Mouse (Mus musculus) Patski (cell line): ENCODE measurements around the gene Myh11. TPM values are rescaled to one million over a fixed set of nuclear protein-coding genes. Genes with fewer than 3 reads are reported as not detected.

Experiments used
- ATAC-seq: fragments of 100-300 bp; one replicate; pipeline ENCODE4 v1.8.0; 2021
- CTCF ChIA-PET: fragments of 350-600 bp; sonication (Branson Sonifier 250); formaldehyde crosslinking; loops from one replicate; lab custom pipeline; 2022; ENCODE audit warnings: inconsistent platforms; lab: Charles Lee
- POLR2A ChIA-PET: fragments of 350-600 bp; sonication (Branson Sonifier 250); formaldehyde crosslinking; loops from one replicate; lab custom pipeline; 2022; ENCODE audit warnings: antibody characterized with exemption, inconsistent platforms; lab: Charles Lee
- DNase-seq: peaks from one replicate; pipeline ENCODE4 v3.0.0-alpha.2; 2011; ENCODE audit warnings: low read depth, low spot score
- H3K27me3 ChIP-seq: fragments of 371-371 bp; one replicate; pipeline ENCODE4 v1.5.1; 2021
- CTCF ChIP-seq: fragments of 100-300 bp; IDR thresholded peaks from one replicate; pipeline ENCODE4 v1.5.1; 2021
- in situ Hi-C: fragments of 300-500 bp; cut with MboI; formaldehyde crosslinking; loops from 3 replicates; pipeline ENCODE4 v1.11.1; 2018; ENCODE audit warnings: low pct_unique_long_range_greater_than_20kb, mixed read lengths
- polyA plus RNA-seq: library from polyadenylated mRNA; unstranded; gene quantifications from one replicate; pipeline ENCODE4 v1.2.3, GENCODE M21; 2021

Gene Myh11
- polyA plus RNA-seq, result 0.04 TPM

DNA sequence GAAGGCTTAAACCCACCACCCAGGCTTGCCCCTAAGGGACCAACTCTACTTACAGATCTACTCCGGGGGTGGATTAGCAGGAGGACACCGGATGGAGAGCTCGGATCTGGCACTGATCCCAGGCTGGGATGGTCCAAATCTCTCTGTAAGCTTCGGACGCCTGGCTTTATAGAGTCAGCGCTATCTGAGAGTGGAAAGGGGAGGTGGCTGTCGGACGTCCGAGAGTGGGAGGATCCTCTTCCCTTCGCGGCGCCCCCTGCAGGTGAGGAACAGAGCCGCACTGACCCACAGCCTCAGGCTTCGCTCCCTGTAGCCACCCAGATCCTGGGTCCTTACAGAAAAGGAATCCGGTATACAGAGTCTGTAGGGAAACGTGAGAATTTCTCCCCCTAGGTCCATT, at the start of gene Myh11:
TSS of gene Myh11 (minus strand) at position 150 of the 400 bp plus-strand sequence.
- ChIA-PET POLR2A (no interaction called here), CTCF (no interaction called here)
- ATAC-seq, result no peak
- peak; percentile 50 for TF ChIP-seq CTCF
- DNase-seq, result no peak
- in situ Hi-C loops, result no loop called here
- no peaks in the 10 kb centered on the region for H3K27me3 ChIP-seq

DNA sequence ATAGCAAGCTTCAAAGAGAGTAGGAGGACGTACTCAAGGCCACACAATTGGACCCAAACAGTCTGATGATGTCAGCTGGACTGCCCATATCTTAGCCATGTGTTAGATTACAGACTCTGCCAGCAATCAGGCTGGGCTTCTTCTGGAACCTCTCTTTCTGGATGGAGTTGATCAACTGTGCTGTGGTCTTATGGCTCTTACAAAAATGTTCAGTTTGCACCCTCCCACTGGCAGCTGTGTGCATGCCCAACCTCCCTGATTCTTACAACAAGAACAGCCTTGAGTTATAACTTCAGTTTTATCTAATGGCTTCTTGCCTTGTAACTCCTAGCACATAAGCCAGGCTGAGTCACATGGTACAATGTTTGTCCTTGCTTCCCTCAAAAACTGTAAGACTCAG, 37.0 kb upstream of the Myh11 start:
- POLR2A ChIA-PET, result no interaction called here
- H3K27me3 ChIP-seq, result no peaks in the 10 kb centered on the region
- CTCF ChIA-PET, result no interaction called here
- DNase-seq (no peak), ATAC-seq (no peak)
- in situ Hi-C loops, result no loop called here
- TF ChIP-seq CTCF, result no peak

DNA sequence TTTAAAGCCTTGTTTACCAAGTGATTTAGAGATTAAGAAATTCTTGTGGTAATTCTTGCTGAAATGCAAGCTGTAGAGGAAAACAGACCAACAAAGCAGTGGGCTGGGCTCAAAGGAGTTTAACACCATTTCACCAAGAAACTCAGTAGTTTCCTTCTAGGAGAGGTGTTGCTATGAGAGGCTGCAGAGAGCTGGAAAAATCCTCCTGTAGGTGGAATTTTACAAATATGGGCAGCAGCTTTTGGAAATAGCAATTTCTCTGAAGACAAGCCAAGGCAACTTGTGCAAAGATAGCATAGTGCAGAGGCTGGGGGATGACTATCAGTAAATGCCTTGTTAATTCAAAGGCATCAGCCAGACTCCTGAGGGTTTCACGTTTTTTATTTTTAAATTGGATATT, 29.3 kb upstream of the Myh11 start:
- ATAC-seq (no peak), DNase-seq (no peak)
- no peaks in the 10 kb centered on the region for H3K27me3 ChIP-seq
- POLR2A ChIA-PET, result no interaction called here
- in situ Hi-C loops, result no loop called here
- CTCF ChIA-PET, result no interaction called here
- TF ChIP-seq CTCF, result no peak

DNA sequence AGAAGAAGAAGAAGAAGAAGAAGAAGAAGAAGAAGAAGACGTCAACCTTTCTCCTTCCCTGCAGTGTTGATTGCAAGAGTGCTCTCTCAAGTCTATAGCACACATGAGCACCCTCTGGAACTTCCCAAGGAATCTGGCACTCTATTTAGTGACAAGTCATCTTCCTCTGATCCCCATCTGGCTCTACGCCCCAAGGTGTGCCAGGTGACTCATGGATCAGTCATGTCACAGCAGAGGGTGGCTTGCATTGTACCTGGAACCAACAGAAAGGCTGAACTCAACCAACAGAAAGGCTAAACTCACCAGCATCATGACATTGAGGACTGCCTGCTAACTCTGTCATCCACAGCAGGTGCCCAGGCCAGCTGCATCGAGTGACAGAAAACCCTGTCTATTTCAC, 28.5 kb upstream of the Myh11 start:
- ATAC-seq, result no peak
- in situ Hi-C loops, result no loop called here
- POLR2A ChIA-PET, result no interaction called here
- H3K27me3 ChIP-seq, result no peaks in the 10 kb centered on the region
- DNase-seq, result no peak
- CTCF ChIA-PET, result no interaction called here
- TF ChIP-seq CTCF, result no peak

DNA sequence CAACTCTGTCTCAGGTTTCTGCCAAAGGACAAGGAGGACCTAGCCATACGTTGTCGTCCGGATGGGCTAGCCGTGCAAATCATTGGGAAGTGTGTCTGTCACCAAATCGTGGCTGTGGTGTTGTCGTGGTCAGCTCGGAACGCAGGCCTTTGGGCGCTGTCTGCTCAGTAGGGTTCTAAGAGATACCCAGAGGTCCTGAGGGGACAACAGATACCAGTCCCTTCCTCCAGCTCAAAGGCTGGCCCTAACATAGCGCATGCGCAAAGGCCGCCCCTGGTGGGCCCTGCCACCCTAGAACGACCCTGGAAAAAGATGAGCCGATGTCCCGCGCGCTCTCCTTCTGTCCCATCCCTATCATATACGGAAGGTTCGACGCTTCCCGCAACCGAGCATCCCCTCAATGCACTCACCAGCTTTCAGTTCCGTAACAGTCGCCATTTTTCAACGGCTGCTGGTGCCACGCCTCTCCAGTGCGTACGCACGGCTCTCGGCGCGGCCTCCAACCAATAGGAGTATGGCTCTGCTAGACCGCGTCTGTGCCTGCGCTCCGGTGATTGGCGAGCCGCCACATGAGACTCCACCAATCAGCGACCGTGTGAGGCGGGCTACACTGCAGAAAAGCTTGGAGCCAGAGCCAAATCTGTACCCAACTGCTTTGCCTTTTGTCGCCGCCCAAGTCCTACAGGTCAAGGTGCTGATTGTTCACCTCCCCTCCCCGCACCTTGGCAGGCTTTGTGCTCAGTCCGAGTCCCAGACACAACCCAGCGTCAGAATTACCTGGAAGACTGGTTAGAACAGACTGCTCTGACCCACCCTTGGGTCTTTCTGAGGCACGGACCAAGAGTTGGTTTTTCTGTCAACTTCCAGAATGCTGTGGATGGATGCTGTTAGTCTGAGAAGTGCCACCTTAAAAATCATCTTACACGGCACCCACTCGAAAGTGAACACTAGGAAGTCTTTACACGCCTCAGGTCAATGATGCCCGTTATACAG, 26.0 kb upstream of the Myh11 start, which contains the start of gene Fopnl:
TSS of gene Fopnl (minus strand) at position 522 of the 993 bp plus-strand sequence.
- peak; percentile 71 for DNase-seq
- ChIA-PET CTCF (interaction anchor here (0.6 to 2.2 kb wide), 4 partner anchors 9 to 31 kb away, joined by 3 to 7 read pairs (median 3); no protein-coding TSS in a partner anchor), POLR2A (no interaction called here)
- TF ChIP-seq CTCF, result no peak
- in situ Hi-C loops, result no loop called here
- no peaks in the 10 kb centered on the region for H3K27me3 ChIP-seq
- peak; percentile 100 for ATAC-seq

DNA sequence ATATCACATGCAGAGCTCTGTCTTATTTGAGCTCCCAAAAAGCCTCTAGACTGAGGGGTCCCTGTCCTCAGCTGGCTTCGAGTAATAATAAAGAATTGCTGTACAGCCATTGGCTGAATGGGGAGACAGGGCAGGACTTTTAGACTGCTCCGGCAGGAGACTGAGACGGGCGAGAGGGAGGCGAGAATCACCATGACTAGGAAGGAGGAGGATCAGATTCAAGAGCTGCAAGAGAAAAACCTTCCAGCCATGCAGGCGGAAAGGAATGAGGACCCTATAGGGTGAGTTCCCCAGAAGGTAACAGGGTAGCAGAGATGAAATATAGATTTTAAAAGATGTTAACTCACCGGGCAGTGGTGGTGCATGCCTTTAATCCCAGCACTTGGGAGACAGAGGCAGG, 21.7 kb upstream of the Myh11 start:
- ATAC-seq, result no peak
- TF ChIP-seq CTCF, result no peak
- ChIA-PET CTCF (interaction anchor here (1.6 kb wide), 1 partner anchor 76 kb away, joined by 6 read pairs; no protein-coding TSS in a partner anchor), POLR2A (no interaction called here)
- no peak for DNase-seq
- in situ Hi-C loops, result no loop called here
- no peaks in the 10 kb centered on the region for H3K27me3 ChIP-seq

DNA sequence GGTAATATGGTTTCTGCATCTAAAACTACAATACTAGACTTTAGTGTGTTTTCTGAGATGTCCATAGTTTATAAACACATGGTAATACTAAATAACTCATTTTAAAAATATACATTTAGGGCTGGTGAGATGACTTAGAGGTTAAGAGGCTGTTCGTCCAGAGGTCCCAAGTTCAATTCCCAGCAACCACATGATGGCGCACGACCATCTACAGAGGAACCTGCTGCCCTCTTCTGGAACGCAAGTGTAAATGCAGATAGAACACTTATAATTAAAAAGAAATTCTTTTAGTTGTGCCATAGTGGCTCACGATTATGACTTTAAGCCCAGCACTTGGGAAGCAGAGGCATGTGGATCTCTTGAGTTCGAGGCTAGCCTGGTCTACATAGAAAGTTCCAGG, 20.2 kb upstream of the Myh11 start:
- DNase-seq (no peak), ATAC-seq (no peak)
- peak; percentile 95 for TF ChIP-seq CTCF
- POLR2A ChIA-PET, result interaction anchor here (1.2 kb wide), 1 partner anchor 50 kb away, joined by 5 read pairs; the partner anchor contains the start of gene Abcc1
- no peaks in the 10 kb centered on the region for H3K27me3 ChIP-seq
- in situ Hi-C loops, result no loop called here
- CTCF ChIA-PET, result interaction anchor here (0.8 to 1.9 kb wide), 3 partner anchors 10 to 335 kb away, joined by 3 to 8 read pairs (median 3); no protein-coding TSS in a partner anchor

DNA sequence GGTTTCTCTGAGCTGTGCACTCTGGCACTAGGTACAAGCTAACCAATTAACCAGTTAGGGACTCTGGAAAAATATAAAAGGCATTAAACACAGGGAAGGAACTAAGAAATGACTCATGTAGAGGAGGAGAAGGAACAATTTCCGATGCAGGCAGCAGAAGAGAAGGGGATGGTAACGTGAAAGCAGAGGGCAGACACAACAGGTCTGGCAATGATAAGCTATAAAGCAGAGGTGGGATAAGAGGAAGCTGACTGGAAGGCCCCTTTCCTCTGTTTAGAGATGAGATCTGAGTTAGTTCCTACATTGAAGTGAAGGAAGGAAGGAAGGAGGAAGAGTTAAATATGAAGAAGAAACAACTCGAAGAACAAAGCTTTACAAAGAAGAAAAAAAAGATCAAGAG, 18.7 kb upstream of the Myh11 start:
- H3K27me3 ChIP-seq, result no peaks in the 10 kb centered on the region
- DNase-seq (no peak), ATAC-seq (no peak)
- CTCF ChIA-PET, result interaction anchor here (1.9 kb wide), 1 partner anchor 8 kb away, joined by 8 read pairs; no protein-coding TSS in a partner anchor
- POLR2A ChIA-PET, result no interaction called here
- TF ChIP-seq CTCF, result no peak
- in situ Hi-C loops, result no loop called here

DNA sequence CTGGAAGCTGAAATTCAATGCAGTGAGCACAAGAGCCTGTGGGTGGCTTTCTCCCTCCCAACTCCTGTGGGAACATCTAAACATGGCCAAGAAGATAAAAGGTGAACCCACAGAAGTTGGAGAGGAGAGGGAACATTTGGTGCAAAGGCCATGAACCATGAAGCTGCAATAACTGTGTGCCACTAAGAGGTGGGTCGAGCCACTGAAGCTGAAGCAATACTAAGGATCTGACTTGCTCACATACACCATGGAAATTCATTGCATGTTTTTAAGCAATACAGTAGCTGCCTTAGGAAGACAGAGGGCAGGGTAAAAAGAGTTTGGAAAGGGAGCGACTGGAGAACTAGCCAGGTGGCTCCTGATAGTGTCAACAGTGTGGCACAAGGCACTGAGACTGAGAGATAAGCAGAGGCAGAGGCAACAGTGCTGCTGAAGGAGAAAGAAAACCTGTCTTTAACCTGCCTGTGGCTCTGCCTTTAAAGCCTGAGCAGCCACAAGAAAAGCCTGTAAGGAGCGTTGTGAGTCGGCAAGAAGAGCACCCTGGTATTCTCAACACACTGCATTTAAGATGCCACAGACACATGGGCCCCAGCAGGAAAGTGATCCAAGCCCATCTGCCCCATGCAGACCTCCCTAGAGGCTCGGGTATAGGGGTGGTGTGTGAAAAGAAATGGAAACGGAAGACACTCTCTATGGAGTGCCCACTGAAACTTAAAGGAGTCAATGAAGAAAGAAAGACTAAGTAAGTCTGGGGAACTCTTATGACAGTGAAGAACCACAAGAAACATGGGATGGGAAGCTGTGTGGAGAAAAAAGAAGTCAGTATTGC, 17.3 kb upstream of the Myh11 start:
- ATAC-seq (no peak), DNase-seq (no peak)
- ChIA-PET POLR2A (no interaction called here), CTCF (interaction anchor here (0.9 to 1.1 kb wide), 3 partner anchors 10 to 153 kb away, joined by 3 read pairs; no protein-coding TSS in a partner anchor)
- no peak for TF ChIP-seq CTCF
- no peaks in the 10 kb centered on the region for H3K27me3 ChIP-seq
- in situ Hi-C loops, result no loop called here

DNA sequence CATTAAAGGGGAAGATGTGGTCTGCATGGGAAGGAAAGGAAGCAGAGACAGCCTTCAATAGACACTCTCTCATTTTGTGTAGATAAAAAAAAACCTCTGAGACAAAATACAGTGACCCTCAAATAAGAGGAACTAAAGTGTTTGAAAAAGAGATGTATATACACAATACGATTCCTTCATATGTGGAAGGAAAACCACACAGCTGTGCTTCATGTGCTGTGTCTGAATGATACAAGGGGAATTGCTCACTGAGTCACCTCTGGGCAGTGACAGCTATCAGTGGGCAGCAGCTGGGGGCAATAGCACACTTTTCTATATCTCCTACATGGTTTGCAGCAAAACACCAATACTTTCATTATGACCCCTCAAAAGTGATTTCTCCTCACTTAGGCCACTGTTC, 16.2 kb upstream of the Myh11 start:
- H3K27me3 ChIP-seq, result no peaks in the 10 kb centered on the region
- DNase-seq (no peak), ATAC-seq (no peak)
- CTCF ChIA-PET, result interaction anchor here (1.1 to 1.4 kb wide), 3 partner anchors 10 to 70 kb away, joined by 3 to 5 read pairs (median 3); partner anchors contain the start of gene Fopnl
- POLR2A ChIA-PET, result no interaction called here
- TF ChIP-seq CTCF, result no peak
- in situ Hi-C loops, result no loop called here
